Mouse (Mus musculus): ENCODE measurements at regions not wholly inside any gene's neighbourhood (a gene's known extent, or its start where the extent isn't known, plus 50 kb on each side); places are given as distances from the start of the nearest gene placed in this dataset.
"Not testable (repeated sequence)": the region's sequence is repeated elsewhere in the genome, so short reads cannot be mapped to it uniquely, and the experiment has no call there.

- in situ Hi-C loops (cut with MboI; ENCODE audit: low pct_unique_long_range_greater_than_20kb in 1 of 2, low sequenced_read_pairs in 2 of 2, unreplicated experiment in 1 of 2), result no loop called here
These were observed 133.0 kb upstream of the Plcb4 start for GRCm38 (mm10) chr2:135525779-135526178.

GRCm38 (mm10) chr2:135529619-135530018, 129.2 kb upstream of the Plcb4 start:
- in situ Hi-C loops (cut with MboI; ENCODE audit: low pct_unique_long_range_greater_than_20kb in 1 of 2, low sequenced_read_pairs in 2 of 2, unreplicated experiment in 1 of 2), result no loop called here

- in situ Hi-C loops (cut with MboI; ENCODE audit: low pct_unique_long_range_greater_than_20kb in 1 of 2, low sequenced_read_pairs in 2 of 2, unreplicated experiment in 1 of 2), result no loop called here
These were observed 122.4 kb upstream of the Plcb4 start for GRCm38 (mm10) chr2:135536303-135536871.

GRCm38 (mm10) chr2:135538022-135538421, 120.8 kb upstream of the Plcb4 start:
- in situ Hi-C loops (cut with MboI; ENCODE audit: low pct_unique_long_range_greater_than_20kb in 1 of 2, low sequenced_read_pairs in 2 of 2, unreplicated experiment in 1 of 2), result no loop called here

GRCm38 (mm10) chr2:135541058-135541457, 117.8 kb upstream of the Plcb4 start:
- in situ Hi-C loops (cut with MboI; ENCODE audit: low pct_unique_long_range_greater_than_20kb in 1 of 2, low sequenced_read_pairs in 2 of 2, unreplicated experiment in 1 of 2), result no loop called here

- in situ Hi-C loops (cut with MboI; ENCODE audit: low pct_unique_long_range_greater_than_20kb in 1 of 2, low sequenced_read_pairs in 2 of 2, unreplicated experiment in 1 of 2), result no loop called here
These were observed 116.9 kb upstream of the Plcb4 start for GRCm38 (mm10) chr2:135541930-135542329.

GRCm38 (mm10) chr2:135544882-135545281, 113.9 kb upstream of the Plcb4 start:
- in situ Hi-C loops (cut with MboI; ENCODE audit: low pct_unique_long_range_greater_than_20kb in 1 of 2, low sequenced_read_pairs in 2 of 2, unreplicated experiment in 1 of 2), result no loop called here

GRCm38 (mm10) chr2:135547966-135548365, 110.8 kb upstream of the Plcb4 start:
- in situ Hi-C loops (cut with MboI; ENCODE audit: low pct_unique_long_range_greater_than_20kb in 1 of 2, low sequenced_read_pairs in 2 of 2, unreplicated experiment in 1 of 2), result no loop called here

GRCm38 (mm10) chr2:135553031-135553430, 105.8 kb upstream of the Plcb4 start:
- in situ Hi-C loops (cut with MboI; ENCODE audit: low pct_unique_long_range_greater_than_20kb in 1 of 2, low sequenced_read_pairs in 2 of 2, unreplicated experiment in 1 of 2), result no loop called here

GRCm38 (mm10) chr2:135558026-135558425, 100.8 kb upstream of the Plcb4 start:
- in situ Hi-C loops (cut with MboI; ENCODE audit: low pct_unique_long_range_greater_than_20kb in 1 of 2, low sequenced_read_pairs in 2 of 2, unreplicated experiment in 1 of 2), result not testable (repeated sequence)

- in situ Hi-C loops (cut with MboI; ENCODE audit: low pct_unique_long_range_greater_than_20kb in 1 of 2, low sequenced_read_pairs in 2 of 2, unreplicated experiment in 1 of 2), result no loop called here
These were observed 99.5 kb upstream of the Plcb4 start for GRCm38 (mm10) chr2:135559328-135559727.

GRCm38 (mm10) chr2:135559933-135560710, 98.7 kb upstream of the Plcb4 start:
- in situ Hi-C loops (cut with MboI; ENCODE audit: low pct_unique_long_range_greater_than_20kb in 1 of 2, low sequenced_read_pairs in 2 of 2, unreplicated experiment in 1 of 2), result loop anchor here in 1 of 2 experiments (10.0 kb wide), 1 partner anchor 85 kb away; no protein-coding TSS in a partner anchor

- in situ Hi-C loops (cut with MboI; ENCODE audit: low pct_unique_long_range_greater_than_20kb in 1 of 2, low sequenced_read_pairs in 2 of 2, unreplicated experiment in 1 of 2), result loop anchor here in 1 of 2 experiments (10.0 kb wide), 1 partner anchor 84 kb away; no protein-coding TSS in a partner anchor
These were observed 98.0 kb upstream of the Plcb4 start for GRCm38 (mm10) chr2:135560856-135561255.

- in situ Hi-C loops (cut with MboI; ENCODE audit: low pct_unique_long_range_greater_than_20kb in 1 of 2, low sequenced_read_pairs in 2 of 2, unreplicated experiment in 1 of 2), result loop anchor here in 1 of 2 experiments (10.0 kb wide), 1 partner anchor 83 kb away; no protein-coding TSS in a partner anchor
These were observed 97.1 kb upstream of the Plcb4 start for GRCm38 (mm10) chr2:135561716-135562115.

GRCm38 (mm10) chr2:135562140-135562890, 96.5 kb upstream of the Plcb4 start:
- in situ Hi-C loops (cut with MboI; ENCODE audit: low pct_unique_long_range_greater_than_20kb in 1 of 2, low sequenced_read_pairs in 2 of 2, unreplicated experiment in 1 of 2), result loop anchor here in 1 of 2 experiments (10.0 kb wide), 1 partner anchor 82 kb away; no protein-coding TSS in a partner anchor

GRCm38 (mm10) chr2:135564231-135564630, 94.6 kb upstream of the Plcb4 start:
- in situ Hi-C loops (cut with MboI; ENCODE audit: low pct_unique_long_range_greater_than_20kb in 1 of 2, low sequenced_read_pairs in 2 of 2, unreplicated experiment in 1 of 2), result loop anchor here in 1 of 2 experiments (10.0 kb wide), 1 partner anchor 81 kb away; no protein-coding TSS in a partner anchor

- in situ Hi-C loops (cut with MboI; ENCODE audit: low pct_unique_long_range_greater_than_20kb in 1 of 2, low sequenced_read_pairs in 2 of 2, unreplicated experiment in 1 of 2), result loop anchor here in 1 of 2 experiments (10.0 kb wide), 1 partner anchor 76 kb away; no protein-coding TSS in a partner anchor
These were observed 90.5 kb upstream of the Plcb4 start for GRCm38 (mm10) chr2:135568350-135568749.

- in situ Hi-C loops (cut with MboI; ENCODE audit: low pct_unique_long_range_greater_than_20kb in 1 of 2, low sequenced_read_pairs in 2 of 2, unreplicated experiment in 1 of 2), result no loop called here
These were observed 87.2 kb upstream of the Plcb4 start for GRCm38 (mm10) chr2:135571599-135571998.

- in situ Hi-C loops (cut with MboI; ENCODE audit: low pct_unique_long_range_greater_than_20kb in 1 of 2, low sequenced_read_pairs in 2 of 2, unreplicated experiment in 1 of 2), result no loop called here
These were observed 81.6 kb upstream of the Plcb4 start for GRCm38 (mm10) chr2:135577228-135577627.
